Mouse (Mus musculus): ENCODE data around the gene Grid1.

Grid1 gene

DNA sequence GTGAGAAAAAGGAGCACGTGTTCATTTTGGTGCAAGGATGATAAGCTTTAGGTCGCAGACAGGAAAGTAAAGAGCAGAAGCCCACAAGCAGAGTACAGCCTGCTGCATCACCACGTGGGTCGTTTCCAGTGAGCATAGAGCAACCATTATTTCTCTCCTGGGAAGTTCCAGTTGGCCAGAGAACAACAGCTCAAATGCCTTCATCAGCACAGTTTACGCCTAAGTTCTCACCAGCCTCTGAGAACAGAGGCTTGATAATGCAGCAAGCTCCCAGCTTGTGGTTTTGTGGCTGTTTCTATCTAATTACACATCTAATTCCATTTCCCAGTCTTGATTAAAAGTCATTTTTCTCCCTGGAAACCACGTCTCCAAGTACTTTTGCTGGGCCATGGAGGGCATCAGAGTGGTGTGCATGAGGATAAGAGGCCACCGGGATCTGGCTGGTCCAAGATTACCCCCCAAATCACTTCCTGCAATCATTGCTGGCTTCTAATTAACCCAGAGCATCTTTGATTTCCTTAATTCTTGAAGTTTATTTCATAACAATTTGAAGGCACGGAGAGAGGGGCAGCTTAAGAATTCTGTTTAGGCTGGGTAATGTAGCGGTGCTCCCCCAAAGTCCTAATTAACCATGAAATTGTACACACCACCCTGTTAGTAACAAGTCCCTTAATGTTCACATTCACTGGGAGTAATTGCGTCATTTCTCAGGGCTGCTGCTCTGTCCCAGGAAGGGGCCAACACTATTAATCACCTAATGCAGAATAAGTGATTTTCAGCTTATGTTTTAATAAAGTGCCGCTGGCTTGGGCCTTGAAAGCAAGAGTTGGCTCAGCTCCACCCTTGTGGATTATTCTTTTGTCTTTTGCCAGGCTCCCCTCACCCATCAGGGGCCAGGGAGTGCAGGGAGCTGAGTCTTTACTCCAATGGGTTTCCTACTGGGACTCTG lies 292.7 kb downstream of the Grid1 start:
- DNase-seq (ENCODE audit: low read depth, low spot score), result no peak

DNA sequence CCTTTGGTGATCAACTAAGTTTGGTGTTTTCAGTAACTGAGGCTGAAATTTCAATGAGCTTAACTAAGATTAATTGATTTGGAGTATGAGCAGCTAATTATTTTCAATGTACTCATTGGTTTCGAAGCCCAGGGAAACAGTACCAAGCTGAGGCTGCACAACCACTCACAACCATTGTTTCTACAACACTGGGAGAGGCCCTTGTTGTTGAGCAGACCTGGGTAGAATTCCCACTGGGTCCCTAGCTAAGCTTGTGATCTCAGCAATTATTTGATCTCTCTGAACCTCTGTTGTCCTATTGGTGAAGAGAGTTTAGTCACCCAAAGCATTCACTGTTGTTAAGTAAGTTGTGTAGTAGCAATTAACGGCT lies 293.4 kb downstream of the Grid1 start:
- no peak for DNase-seq (ENCODE audit: low read depth, low spot score)

DNA sequence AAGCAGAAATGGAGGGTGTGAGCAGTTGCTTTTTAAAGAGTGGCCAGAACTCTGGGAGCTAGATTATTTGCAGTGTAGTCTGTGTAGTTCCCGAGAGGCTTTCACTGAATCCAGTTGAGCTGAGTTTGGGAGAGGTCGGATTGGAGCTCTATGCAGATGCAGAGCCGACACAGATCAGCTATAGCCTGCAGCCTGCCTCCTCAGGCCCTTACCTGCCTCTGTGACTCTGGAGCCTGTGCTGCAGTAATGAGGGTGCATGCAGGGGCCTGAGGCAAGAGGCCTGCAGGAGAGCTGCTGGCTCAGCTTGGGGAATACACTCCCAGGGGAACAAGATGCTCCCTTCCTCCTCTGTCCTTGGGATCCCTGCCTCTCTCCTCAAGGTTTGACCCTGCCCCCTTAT lies 296.0 kb downstream of the Grid1 start:
- DNase-seq (ENCODE audit: low read depth, low spot score), result no peak

DNA sequence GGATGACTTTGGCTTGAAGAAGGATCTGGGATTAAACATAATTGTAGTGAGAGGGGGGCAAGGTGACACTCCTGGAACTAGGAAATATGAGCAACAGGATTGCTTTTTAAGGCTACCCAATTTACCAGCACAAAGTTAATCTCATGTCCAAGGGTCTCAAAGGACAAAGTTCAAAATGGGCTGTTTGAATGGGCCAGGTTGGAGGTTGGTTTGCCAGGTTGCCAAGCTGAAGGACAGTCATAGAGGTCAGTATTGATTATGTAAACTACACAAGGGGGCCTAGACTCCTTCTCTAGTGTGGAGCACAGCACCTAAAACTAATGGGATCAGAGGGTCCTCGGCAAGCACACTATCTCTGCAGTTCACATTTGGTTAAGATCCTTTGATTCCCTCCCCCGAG lies 300.2 kb downstream of the Grid1 start:
- DNase-seq (ENCODE audit: low read depth, low spot score), result no peak

DNA sequence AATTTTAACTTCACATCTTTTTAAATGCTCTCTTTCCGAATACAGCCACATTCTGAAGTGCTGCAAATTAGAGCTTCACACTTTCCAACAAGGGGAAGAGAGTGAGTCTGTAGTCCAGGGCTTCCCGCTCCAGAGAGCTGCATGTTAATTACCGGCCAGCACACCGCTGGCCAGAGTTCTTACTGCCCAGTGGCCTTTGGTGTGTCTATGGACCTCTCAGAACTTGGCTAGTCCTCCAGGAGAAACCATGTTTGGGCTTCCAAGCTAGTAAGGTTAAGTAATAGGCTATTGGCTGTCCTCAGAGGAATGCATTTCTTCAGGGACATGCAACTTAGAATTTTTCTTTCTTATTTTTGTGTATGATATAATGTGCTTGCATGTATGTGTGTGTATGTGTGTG lies 301.0 kb downstream of the Grid1 start:
- DNase-seq (ENCODE audit: low read depth, low spot score), result no peak

DNA sequence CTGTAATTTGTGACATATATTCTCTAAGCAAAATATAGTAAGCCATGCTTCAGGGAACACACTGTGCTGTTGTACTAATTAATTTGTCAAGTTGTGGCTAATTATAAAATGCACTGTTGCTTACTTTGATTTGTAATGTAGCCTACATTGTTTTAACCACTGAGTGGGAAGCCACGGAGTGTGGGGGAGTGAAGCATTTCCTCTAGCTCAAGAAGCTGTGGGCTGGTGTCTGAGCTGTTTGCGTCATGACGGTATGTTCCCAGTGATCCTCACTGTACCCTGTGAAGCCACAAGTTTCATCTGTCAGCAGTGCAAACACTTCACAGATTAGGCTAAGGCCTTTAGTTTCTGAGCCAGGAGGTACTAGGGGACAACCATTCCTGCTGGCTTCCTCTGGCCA lies 302.2 kb downstream of the Grid1 start:
- no peak for DNase-seq (ENCODE audit: low read depth, low spot score)

DNA sequence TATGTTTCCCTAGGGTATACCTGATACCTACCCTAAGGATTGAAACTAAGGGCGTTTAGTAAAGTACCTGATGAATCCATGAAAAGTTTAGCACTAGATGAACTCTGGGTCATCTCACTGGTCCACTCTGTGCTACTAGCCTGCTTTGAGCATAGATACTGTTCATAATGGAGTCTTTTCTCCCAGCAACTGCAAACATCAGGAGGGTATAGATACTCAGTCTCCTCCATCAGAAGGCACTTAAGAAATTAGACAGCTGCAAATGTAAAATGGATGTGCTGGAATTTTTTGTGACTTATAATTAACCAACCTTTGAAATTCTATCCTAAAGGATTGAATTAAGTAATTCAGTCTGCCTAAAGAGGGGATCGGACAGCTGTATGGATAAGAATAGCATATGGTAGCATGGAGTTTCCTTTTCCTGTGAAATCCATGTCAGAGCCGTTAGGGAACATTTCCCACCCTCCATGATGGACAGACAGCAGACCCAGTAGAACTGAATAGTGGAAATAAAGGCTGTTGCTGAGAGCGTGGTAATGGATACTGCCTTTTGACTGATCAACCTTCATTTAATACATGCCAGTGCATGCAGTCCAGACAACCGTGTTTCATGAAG lies 303.5 kb downstream of the Grid1 start:
- no peak for DNase-seq (ENCODE audit: low read depth, low spot score)

DNA sequence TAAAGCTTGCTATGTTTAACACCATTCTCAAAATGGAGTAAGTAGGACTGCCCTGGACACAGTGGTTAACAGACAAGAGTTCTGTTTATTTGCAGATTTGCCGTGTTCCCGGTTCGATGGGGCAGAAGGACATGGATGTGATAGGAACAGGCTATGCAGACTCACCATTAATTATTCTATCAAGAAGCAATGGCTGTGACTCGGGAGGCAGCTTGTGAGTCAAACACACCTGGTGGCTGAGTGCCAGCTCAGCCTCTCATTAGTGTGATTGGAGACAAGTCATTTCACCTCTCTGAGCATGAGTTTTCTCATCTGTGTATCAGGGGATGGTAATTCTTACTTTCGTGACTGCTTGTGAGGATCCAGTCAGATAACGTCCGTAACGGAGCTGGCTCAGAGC lies 307.7 kb downstream of the Grid1 start:
- no peak for DNase-seq (ENCODE audit: low read depth, low spot score)

DNA sequence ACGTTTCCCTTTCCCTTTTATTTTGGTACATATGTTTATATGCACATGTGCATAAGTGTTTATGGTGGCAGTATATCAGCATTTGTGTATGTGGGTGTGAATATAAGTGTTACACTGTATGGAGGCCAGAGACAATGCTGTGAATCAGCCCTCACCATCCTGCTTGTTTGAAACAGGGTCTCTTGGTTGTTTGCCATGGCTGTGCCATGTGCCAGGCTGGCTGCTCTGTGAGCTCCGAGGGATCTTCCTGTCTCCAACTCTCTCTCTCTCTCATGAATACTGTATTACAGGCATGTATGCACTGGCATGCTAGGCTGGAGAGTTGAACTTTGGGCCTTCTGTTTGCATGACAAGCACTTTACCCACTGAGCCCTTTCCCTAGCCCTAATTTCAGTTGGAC lies 315.1 kb downstream of the Grid1 start:
- no peak for DNase-seq (ENCODE audit: low read depth, low spot score)

DNA sequence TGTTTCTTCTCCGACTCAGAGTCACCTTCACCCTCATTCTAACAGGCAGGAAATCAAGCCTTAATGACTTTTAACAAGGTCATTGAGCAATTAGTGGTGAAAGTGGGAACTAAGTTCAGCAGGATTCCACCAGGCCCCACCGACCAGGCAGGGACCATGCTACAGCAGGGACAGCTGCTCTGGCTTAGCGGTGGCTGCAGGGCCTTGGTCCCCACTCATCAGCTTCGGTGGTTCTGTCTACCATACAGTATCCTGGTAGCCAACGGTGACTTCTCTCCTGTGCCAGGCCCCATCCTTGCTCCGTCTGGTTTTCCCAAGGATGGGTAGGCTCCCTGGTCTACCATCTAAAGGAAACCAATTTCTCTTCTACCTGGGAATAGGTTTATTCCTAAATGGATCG lies 318.2 kb downstream of the Grid1 start:
- DNase-seq (ENCODE audit: low read depth, low spot score), result no peak

DNA sequence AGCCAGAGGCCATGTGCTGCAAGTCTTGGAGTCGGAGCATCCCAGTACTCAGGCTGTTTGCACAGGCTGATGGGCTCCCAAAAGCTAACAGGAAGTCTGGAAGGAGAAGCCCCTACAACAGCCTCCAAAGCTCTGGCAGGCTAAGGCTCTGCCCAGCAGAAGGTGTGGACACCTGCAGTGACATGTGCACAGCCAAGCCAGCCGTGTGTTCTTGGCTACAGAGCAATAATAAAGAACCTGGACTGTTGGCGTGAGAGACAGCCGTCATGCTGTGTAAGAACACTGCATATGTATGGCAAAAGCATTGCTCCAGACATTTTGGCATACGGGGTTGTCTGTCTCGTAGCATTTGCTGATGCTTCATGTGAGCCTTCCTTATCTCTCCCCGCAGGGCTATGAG lies 319.9 kb downstream of the Grid1 start:
- DNase-seq (ENCODE audit: low read depth, low spot score), result no peak

DNA sequence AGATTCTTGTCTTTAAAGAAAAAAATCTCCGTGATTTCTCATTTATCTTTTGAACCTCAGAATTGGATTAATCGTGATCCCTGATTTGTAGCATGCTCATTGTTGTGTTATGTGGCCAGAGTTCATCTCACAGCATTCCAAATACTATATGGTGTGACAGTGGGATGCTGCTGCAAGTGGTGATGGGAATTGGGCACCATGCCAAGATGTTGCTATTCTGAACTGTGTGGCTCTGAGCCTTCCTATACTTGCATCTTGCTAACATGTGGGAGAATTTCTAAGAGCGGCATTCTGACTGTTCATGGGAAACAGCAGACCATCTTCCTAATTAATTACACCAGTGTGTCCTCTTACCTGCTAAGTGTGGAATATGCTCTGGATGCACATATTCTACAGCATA lies 332.5 kb downstream of the Grid1 start:
- no peak for DNase-seq (ENCODE audit: low read depth, low spot score)

DNA sequence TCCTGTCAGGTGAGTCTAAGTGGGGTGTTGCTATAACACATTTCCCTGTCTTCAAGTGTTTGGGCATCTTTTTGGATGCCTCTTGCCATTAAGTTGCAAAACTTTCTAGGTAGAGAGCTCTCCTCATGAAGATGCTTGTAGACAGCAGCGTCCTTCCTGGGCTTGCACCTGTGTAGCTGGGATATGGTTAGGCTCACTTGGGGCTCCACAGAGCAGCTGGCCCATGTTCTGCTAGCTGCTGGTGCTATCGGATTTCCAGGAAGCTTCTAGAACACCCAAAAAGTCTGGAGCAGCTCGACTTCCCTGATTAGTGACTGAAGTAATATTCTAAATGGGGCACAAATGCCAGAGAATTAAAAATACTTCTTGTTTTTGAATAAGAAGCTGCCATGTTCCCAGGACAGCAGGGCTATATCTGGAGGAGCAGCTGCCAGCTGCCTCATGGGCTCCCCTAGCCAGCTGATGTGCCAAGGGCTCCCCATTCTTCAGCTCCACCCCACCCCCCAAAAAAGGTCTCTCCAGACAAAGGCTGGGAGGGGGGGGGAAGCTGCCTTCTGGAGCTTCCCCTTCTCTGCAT lies 333.9 kb downstream of the Grid1 start:
- no peak for DNase-seq (ENCODE audit: low read depth, low spot score)

DNA sequence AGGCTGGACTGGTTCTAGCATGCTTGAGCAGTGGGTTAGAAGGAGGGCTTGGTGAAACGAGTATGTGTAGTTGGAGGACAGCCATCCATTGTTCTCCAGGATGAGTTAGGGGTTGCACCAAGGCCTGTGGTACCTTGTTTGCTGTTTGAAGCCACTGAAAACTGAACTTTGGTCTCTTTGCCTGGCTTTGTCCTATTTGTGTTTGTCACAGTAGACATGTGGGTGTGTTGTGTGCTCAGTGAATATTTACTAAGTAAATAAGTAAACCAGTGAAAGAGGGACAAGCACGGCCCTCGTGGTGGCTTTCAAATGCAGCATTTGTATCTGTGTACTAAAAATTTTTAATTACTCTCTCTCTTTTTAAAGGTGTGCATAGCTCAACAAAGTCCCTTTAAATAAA lies 334.5 kb downstream of the Grid1 start:
- no peak for DNase-seq (ENCODE audit: low read depth, low spot score)

DNA sequence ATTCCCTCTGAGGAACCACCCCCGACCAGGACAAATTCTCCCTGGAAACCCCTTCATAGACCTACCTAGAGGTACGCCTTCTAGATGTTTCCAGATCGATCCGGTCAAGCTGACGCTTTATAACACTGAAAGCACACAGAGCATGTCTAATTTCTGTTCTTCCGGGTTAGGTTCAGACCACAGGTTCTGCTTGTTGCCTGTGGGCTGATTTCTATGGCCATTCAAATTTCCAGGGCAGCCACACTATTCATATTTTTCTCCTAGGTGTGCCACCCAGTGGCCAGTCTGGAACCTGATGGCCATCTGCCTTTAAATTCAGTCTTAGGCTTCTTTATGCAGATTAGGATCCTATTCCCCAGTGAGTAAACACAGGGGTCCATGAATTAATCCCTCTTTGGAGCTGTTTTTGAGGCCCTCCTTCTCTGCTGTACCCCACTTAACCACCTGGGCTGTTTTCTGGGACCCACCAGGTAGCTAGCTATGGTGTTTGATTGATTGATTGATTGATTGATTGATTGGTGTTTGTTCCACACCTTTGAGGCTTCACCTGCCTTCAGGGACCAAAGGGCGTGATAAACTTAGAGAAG lies 337.3 kb downstream of the Grid1 start:
- DNase-seq (ENCODE audit: low read depth, low spot score), result peak; percentile 14

DNA sequence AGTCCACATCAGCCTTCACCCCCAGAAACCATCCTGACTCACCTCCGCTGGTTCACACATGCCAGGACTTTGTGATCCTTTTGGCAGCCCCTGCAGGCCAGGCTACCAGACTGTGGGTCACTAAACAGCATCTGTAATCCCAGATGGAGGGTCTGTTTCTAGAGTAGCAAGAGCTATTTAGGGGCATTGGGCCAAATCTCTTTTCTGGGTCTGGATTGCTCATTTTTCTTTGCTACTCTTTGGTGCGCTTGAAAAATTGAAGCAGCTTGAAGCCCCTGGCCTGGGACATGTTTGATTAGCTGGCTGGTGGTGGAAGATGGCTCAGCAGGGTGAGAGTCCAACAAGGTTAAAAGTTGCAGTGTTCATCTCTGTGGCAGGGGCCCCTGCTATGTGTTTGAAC lies 339.4 kb downstream of the Grid1 start:
- DNase-seq (ENCODE audit: low read depth, low spot score), result no peak

DNA sequence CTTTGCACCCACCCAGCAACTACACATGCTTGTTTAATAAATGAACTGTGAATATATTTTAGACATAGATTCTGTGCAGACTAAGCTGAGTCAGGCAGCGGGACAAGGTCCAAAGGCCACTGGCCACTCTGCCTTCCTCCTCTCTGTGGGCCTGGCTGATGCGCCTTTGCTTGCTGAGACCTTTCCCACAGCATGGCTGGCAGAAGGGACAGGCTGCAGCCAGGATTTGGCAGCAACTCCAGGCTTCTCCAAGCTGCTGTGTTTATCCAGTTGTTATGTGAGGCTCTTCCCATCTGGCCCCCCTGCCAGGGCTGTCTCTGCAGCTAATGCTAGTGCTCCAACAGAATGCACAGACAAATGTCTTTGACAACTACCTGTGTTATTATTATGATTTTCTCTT lies 347.5 kb downstream of the Grid1 start:
- DNase-seq (ENCODE audit: low read depth, low spot score), result no peak

DNA sequence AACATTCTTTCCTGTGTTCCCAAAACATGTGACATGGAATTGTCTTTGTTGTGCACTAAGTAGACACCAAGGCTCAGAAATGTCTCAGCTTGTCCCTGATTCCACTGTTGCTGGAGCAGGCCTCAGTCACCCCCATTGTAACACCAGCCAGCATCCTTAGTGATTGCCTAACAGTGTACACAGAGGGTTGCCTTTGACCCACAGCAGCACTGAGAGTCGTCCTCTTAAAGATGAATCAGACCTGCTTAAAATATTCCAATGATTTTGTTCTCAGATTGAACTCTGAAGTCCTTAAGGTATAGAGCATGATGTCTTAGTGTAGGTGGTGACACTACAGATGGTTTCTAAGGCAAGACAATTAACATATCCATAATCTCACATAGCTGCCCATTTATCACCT lies 354.0 kb downstream of the Grid1 start:
- DNase-seq (ENCODE audit: low read depth, low spot score), result no peak

DNA sequence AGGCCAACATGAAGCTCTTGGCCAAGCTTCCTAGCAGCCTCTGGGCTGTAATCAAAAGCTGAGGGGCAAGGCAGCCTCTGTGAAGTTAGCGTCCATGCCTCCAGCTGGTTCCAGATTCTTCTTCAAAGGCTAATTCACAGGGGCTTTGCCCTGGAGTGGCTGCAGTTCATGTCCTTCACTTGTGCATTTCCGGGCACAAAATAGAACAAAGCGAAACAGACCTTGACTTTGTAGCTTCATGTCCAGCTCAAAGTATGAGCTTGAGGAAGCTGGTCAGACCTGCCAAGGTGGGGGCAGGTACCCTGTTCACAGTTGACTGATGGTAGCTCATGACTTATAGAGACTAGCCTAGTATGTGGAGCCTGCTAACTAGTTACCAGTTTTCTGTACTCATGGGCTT lies 356.1 kb downstream of the Grid1 start:
- DNase-seq (ENCODE audit: low read depth, low spot score), result no peak

DNA sequence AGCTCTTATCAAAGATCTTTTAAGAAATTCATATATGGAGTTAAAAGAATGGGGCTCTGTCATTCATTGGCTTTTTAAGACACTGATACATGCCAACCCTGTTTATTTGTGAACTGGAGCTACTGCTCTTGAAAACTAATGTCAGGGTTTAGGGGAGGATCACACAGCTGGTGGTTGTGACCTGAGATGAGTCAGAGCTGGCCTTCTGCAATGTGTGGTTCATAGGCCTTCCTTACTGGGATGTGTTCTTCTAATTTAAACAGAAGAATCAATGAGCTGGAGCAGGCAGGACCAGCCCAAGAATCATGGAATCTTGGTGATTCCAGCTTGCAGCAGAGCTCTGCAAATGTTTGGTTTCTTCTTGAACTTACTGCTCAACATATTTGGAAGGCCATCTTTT lies 359.2 kb downstream of the Grid1 start:
- DNase-seq (ENCODE audit: low read depth, low spot score), result no peak

DNA sequence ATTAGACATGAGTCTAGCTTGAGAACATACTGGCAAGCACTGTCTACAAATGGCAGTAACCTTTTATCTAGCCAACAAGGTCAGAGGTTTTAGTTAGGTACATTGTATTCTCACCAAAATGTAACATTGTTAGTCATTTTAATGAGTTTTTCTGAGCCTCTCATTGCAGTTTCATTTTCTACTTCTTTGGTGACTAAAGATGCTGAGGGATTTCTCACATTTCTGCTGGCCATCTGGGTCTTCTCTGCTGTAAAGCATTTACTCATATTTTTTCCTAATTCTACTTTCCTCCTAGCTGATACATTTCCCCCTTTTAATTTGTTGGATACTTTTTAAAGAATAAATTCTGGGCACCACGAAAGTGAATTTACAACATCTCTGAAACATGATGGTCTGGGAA lies 365.5 kb downstream of the Grid1 start:
- DNase-seq (ENCODE audit: low read depth, low spot score), result no peak

DNA sequence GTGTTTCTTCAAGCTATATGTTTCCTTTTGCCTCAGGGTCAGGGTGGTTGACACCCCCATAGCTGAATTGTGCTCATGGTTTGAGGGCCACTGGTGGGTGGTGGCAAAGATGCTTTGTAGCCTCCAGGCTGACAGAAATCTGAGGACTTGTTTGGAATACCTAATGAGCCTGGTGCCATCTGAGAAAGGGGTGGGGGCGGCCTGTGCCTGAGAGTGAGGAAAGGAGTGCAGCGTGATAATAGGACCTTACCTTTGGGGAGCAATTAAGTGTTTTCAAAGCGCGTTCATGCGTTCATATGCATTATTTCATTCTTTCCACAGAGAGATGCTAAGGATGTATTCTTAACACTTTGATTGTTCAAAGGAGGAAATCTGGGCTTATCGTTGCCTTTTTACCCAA lies 372.3 kb downstream of the Grid1 start:
- no peak for DNase-seq (ENCODE audit: low read depth, low spot score)

DNA sequence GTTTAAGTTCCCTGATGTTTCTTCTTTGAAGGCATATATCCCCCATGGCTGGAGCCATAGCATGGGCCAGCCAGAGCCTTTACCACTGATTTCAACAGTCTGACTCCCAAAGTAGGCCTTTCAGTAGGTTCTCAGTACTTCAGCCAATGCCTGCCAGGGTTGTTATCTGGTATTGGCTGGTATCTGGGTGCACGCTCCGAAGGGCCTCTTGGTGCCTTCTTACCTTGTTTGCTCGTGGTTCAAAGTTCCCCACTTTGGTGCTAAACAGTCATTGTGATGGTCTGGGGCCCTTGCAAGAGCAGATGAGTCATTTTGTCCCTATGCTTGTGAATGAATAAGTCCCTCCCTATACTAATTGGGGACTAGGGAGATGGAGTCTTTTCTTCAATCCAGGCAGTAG lies 377.5 kb downstream of the Grid1 start:
- no peak for DNase-seq (ENCODE audit: low read depth, low spot score)
